ENCODE assay signal across 9 mouse cellular contexts in genomic region chr5:121815067-121815466, GRCm38 (mm10). TPM values are rescaled to one million over a fixed set of nuclear protein-coding genes. Genes with fewer than 3 reads are reported as not detected.
DNase-seq lines count a peak whose midpoint lies in the region; ATAC-seq and TF ChIP-seq lines count a peak whose summit lies in the region.
"Had no signal": no experiment of that assay in that cellular context is flagged by ENCODE, and none has a peak within 500 bp of the region (broad histone marks: within the 10 kb centered on the region; RNA-seq: fewer than 3 reads in every experiment).

No protein-coding gene starts in this region.

- H3K4me3 ChIP-seq in cortical plate, adult 2 months (ENCODE audit: insufficient read depth, low read length), result no peak overlapping the region
- no peak overlapping the region for H3K4me3 ChIP-seq in intestine, embryonic 15.5 days (replicated peaks)
- H3K4me3 ChIP-seq in liver, embryonic 13.5 days (replicated peaks), result no peak overlapping the region
- H3K4me3 ChIP-seq in small intestine, adult 2 months (ENCODE audit: low read depth, low read length), result no peak overlapping the region
- H3K4me3 ChIP-seq: neural tube, embryonic 12.5 days had no signal

- H3K4me2 ChIP-seq in intestine, embryonic 15.5 days (replicated peaks), result no peak overlapping the region
- no peak overlapping the region for H3K4me2 ChIP-seq in liver, embryonic 13.5 days
- H3K4me2 ChIP-seq: neural tube, embryonic 12.5 days had no signal

- H3K4me1 ChIP-seq in cortical plate, adult 2 months (ENCODE audit: control insufficient read depth, insufficient read depth, low read length), result peaks cover 13% of the 10 kb centered on the region
- H3K4me1 ChIP-seq in intestine, embryonic 15.5 days (replicated peaks), result 0 out of 2 replicates have a peak, but pooled peaks cover 2% of the 10 kb centered on the region
- peaks cover 33% of the 10 kb centered on the region for H3K4me1 ChIP-seq in liver, embryonic 13.5 days (replicated peaks)
- peaks cover 12% of the 10 kb centered on the region; the same call in 1 of the 2 replicates for H3K4me1 ChIP-seq in small intestine, adult 2 months (ENCODE audit: control insufficient read depth, insufficient read depth, insufficient read length, low read length)
- H3K4me1 ChIP-seq: neural tube, embryonic 12.5 days had no signal

- DNase-seq in right cerebral cortex, adult 2 months (ENCODE audit: low spot score in 2 of 2), result peak; percentile 71 to 74
- no peak for DNase-seq in right cerebral cortex, postnatal 4 days
- DNase-seq in ZHBTc4 (ENCODE audit: low read depth, low spot score), result peak; percentile 84
- peak; percentile 28 for DNase-seq in liver, embryonic 13.5 days
- no peak for DNase-seq in ovary, postnatal 10 days (ENCODE audit: low spot score)

- 53% methylated on average over 3 of the region's 3 CpGs for WGBS in intestine, embryonic 15.5 days
- WGBS in liver, embryonic 13.5 days (ENCODE audit: insufficient replicate concordance), result 42% methylated on average over 3 of the region's 3 CpGs
- 33% methylated on average over 3 of the region's 3 CpGs for WGBS in small intestine, adult 2 months

- TF ChIP-seq POLR2A in cortical plate, adult 2 months (IDR thresholded peaks at IDR 0.05; ENCODE audit: extremely low read depth, insufficient read depth, low read length), result no peak
- TF ChIP-seq POLR2A in small intestine, adult 2 months (IDR thresholded peaks at IDR 0.05; ENCODE audit: low read depth, low read length), result no peak

- no peaks in the 10 kb centered on the region for H3K9me3 ChIP-seq in intestine, embryonic 15.5 days
- H3K9me3 ChIP-seq in liver, embryonic 13.5 days (replicated peaks), result no peaks in the 10 kb centered on the region
- H3K9me3 ChIP-seq: neural tube, embryonic 12.5 days had no signal

- no peak overlapping the region for H3K9ac ChIP-seq in intestine, embryonic 15.5 days
- H3K9ac ChIP-seq in liver, embryonic 13.5 days, result no peak overlapping the region
- H3K9ac ChIP-seq: neural tube, embryonic 12.5 days had no signal

- peaks cover 51% of the 10 kb centered on the region for H3K36me3 ChIP-seq in intestine, embryonic 15.5 days
- peaks cover 96% of the 10 kb centered on the region for H3K36me3 ChIP-seq in liver, embryonic 13.5 days
- peaks cover 73% of the 10 kb centered on the region for H3K36me3 ChIP-seq in small intestine, adult 2 months (ENCODE audit: control insufficient read depth, insufficient read depth, low read length)

- peak; percentile 56 for TF ChIP-seq CTCF in cortical plate, adult 2 months (IDR thresholded peaks at IDR 0.05; ENCODE audit: extremely low read depth, insufficient read depth, low read length)
- peak; percentile 44; the same call in 1 of the 2 replicates for TF ChIP-seq CTCF in small intestine, adult 2 months (IDR thresholded peaks at IDR 0.05; ENCODE audit: extremely low read depth, insufficient read length, insufficient replicate concordance, low read depth, low read length)

- ATAC-seq in intestine, embryonic 15.5 days, result peak; percentile 67
- ATAC-seq in liver, embryonic 13.5 days (ENCODE audit: low read depth), result no peak

- no peak overlapping the region for H3K27ac ChIP-seq in cortical plate, adult 2 months (ENCODE audit: insufficient read depth, low read length)
- no peak overlapping the region for H3K27ac ChIP-seq in intestine, embryonic 15.5 days
- H3K27ac ChIP-seq in liver, embryonic 13.5 days, result no peak overlapping the region
- no peak overlapping the region for H3K27ac ChIP-seq in small intestine, adult 2 months (ENCODE audit: insufficient read depth, low read depth, low read length)
- H3K27ac ChIP-seq: neural tube, embryonic 12.5 days had no signal

- H3K27me3 ChIP-seq in intestine, embryonic 15.5 days (replicated peaks), result no peaks in the 10 kb centered on the region
- no peaks in the 10 kb centered on the region for H3K27me3 ChIP-seq in liver, embryonic 13.5 days
- H3K27me3 ChIP-seq in small intestine, adult 2 months (ENCODE audit: control insufficient read depth, insufficient read depth, low read length), result no peaks in the 10 kb centered on the region
- H3K27me3 ChIP-seq: neural tube, embryonic 12.5 days had no signal

RNA-seq across cellular contexts. Expression of gene Sh2b3, which starts 22.4 kb away (rescaled TPM):
- polyA plus RNA-seq in cortical plate, adult 2 months (2012; rRNA removed), result 19.4 and 19.6 TPM in 2 replicates
- polyA plus RNA-seq in intestine, embryonic 15.5 days (2015; fragmentation: Nextera tagmentation; extraction: Ambion mirVana), result 12.3 and 13.1 TPM in 2 replicates
- 6.1 TPM in 2 replicates for polyA plus RNA-seq in liver, embryonic 13.5 days (2015; fragmentation: Nextera tagmentation; extraction: Ambion mirVana)
- 62.5 and 88.1 TPM in 2 replicates for polyA plus RNA-seq in small intestine, adult 2 months (2012; rRNA removed)

RNA-seq across cellular contexts. Expression of gene Pheta1, which starts 33.7 kb away (rescaled TPM):
- 12.9 and 13.2 TPM in 2 replicates for polyA plus RNA-seq in cortical plate, adult 2 months (2012; rRNA removed)
- polyA plus RNA-seq in intestine, embryonic 15.5 days (2015; fragmentation: Nextera tagmentation; extraction: Ambion mirVana), result 32.6 and 36.4 TPM in 2 replicates
- polyA plus RNA-seq in liver, embryonic 13.5 days (2015; fragmentation: Nextera tagmentation; extraction: Ambion mirVana), result 3.7 and 4.0 TPM in 2 replicates
- 98.0 and 283 TPM in 2 replicates for polyA plus RNA-seq in small intestine, adult 2 months (2012; rRNA removed)

Comparison
In these comparisons a context has a peak if more than half of its experiments do, and no peak if none do; other contexts are left out.
1. DNase-seq: peak in right cerebral cortex, adult 2 months (2 of 2), ZHBTc4 (single experiment) and liver, embryonic 13.5 days (single experiment); none in right cerebral cortex, postnatal 4 days (single experiment) and ovary, postnatal 10 days (single experiment).